Mouse (Mus musculus) gonadal fat pad, adult 2 months (tissue): ENCODE data around the gene Alox12. TPM values are rescaled to one million over a fixed set of nuclear protein-coding genes. Genes with fewer than 3 reads are reported as not detected.

Experiments used
- DNase-seq: peaks from one replicate; pipeline ENCODE4 v3.0.0-alpha.2; 2012; ENCODE audit warnings: low read depth
- polyA plus RNA-seq: library from polyadenylated mRNA; depleted of rRNA; stranded (reverse); fragments of >200 nt; gene quantifications from 2 replicates; pipeline ENCODE4 v1.2.3, GENCODE M21; 2012

The Alox12 gene
- polyA plus RNA-seq, 1 experiment: 26.5 TPM

DNA sequence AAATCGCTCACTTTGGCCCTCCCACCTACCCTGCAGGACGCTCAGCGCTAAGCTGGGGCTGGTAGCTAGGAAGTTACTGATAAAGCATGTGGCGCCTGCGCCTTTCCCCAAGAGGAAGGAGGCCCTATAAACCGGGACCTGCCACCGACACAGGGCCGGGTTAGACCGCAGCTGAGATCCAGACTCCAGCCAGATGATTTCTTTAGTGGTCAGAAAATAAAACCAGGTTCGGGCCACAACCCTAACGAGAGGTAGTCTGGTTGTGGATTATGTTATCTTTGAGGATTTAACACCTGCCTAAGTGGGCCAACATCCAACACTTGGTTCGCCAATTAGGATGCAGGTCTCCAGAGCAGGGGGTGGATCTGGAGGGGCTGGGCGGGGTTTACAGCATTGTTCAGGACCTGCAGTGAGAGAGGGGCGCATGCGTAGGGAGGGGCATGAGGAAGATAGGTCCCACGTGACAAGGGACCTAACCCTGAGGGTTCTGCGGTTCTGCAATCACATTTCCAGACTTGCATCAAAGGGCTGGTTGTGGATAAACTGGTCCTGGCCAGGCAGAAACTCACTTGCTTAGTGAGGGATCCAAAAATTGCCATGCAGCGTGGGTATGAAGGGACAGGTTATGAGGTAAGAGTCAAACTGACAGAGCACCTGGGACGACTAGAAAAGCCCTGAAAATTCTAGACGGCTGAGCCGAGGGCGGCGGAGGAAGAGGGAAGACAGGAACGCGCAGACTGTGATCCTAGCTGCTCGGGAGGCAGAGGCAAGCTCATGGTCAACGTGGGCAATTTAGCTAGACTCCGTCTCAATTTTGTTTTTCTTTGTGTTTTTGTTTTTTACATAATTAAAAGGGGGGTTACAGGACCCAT, 34.2 kb downstream of the Alox12 start, which contains the start of gene Slc16a13:
Slc16a13 (minus strand) TSS at position 334 of the 872 bp plus-strand sequence.
- peak; percentile 99 for DNase-seq

DNA sequence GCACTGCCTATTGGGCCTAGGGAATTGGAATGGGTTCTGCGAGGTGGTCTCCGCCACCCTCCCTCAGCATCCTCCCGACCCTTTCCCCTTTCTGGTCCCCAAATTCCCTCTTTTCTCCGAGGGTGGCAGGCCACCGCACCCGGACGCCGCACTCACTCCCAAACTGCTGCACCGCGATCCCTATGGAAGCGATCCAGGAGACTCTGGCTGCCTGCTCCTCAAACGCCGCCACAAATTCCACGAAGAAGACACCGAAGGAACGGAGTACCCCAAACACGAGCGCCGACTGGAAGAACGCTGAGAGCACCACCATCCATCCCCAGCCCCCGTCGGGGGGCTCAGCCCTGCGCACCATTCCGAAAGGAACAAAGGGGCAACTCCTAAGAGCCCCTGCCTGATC, 34.8 kb downstream of the Alox12 start:
- DNase-seq: no peak

- no peak for DNase-seq
These were observed 35.3 kb downstream of the Alox12 start for GRCm38 (mm10) chr11:70219873-70220272.

- no peak for DNase-seq
These were observed 36.2 kb downstream of the Alox12 start for GRCm38 (mm10) chr11:70218741-70219470.

GRCm38 (mm10) chr11:70218039-70218438, 37.1 kb downstream of the Alox12 start:
- DNase-seq: no peak

DNA sequence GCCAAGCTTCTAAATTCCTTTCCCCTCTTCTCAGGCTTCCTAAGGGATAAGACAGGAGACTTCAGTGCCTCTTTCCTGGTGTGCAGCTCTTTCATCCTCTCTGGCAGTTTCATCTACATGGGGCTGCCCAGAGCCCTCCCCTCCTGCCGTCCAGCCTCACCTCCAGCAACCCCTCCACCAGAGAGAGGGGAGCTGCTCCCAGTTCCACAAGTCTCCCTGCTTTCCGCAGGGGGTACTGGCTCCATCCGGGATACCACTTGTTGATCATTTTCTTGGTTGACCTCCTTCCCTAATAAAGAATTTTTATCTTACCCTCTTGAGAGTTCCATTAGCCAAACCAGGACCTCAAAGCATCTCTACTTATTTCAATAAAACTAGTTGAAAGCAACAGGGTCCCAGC, 39.0 kb downstream of the Alox12 start:
- no peak for DNase-seq

DNA sequence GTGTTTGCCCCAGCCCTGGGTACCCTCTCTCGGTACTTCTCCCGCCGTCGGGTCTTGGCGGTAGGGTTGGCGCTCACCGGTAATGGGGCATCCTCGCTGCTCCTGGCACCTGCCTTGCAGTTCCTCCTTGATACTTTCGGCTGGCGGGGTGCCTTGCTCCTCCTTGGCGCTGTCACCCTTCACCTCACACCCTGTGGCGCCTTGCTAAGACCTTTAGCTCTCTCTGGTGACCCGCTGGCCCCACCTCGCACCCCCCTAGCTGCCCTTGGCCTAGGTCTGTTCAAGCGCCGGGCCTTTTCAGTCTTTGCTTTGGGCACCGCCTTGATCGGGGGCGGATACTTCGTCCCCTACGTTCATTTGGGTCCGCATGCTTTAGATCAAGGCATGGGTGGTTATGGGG, 39.9 kb downstream of the Alox12 start:
- no peak for DNase-seq

DNA sequence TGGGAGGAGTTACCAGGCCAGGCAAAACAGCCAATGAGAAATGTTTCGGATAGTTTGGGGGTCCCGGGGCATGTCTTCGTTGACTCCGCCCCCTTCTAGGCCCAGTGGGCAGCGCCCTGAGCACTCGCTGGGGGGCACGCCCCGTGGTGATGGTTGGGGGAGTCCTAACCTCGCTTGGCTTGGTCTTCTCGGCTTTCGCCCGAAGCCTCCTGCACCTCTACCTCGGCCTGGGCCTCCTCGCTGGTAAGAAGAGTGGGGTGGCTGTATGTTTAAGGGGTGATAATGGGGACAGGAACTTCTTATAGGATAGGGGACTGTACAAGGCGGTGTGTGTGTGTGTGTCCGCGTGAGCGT, 40.3 kb downstream of the Alox12 start:
- DNase-seq: no peak

- no peak for DNase-seq
These were observed 40.8 kb downstream of the Alox12 start for GRCm38 (mm10) chr11:70214191-70214855.

GRCm38 (mm10) chr11:70213736-70214135, 41.4 kb downstream of the Alox12 start:
- no peak for DNase-seq

- DNase-seq: no peak
These were observed 42.3 kb downstream of the Alox12 start for GRCm38 (mm10) chr11:70212896-70213295.

DNA sequence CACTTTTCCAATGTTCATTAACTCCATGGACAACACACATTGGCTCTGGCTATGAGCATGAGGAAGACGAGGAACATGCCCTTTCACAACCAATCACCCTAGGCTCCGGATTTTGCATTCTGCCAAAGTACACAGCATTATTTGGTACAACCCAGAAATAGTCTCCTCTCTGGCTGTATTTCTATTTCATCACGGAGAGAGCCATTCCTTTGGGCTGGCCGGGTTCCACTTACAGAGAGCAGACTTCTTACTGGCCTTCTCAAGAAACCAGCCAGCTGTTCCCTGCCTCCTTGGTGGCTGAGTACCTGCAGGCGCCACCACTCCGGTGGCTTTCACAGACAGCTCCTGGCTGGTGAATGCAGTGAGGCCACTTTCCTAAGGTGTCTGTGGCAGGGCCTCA, 42.7 kb downstream of the Alox12 start, which contains the start of gene Slc16a11:
Slc16a11 (plus strand) TSS at position 330 of the 400 bp plus-strand sequence.
- DNase-seq: no peak

DNA sequence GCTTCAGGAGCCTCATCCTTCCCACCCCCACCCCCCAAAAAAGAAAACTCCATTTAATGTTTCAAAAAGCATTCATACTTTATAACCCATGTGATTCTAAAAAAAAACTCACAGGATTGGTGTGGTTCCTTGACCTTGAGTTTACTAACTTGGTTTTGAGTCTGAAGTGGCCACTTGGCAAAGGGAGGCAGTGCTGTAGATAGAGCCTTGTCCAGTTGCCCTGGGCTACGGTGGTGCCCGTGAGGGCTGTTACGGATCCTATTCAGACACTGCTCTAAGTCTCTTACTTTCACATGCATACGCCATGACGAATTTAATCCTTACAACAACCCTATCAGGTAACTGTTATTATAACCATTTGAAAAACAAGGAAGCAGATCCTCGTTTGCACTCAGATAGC, 43.2 kb downstream of the Alox12 start:
- DNase-seq: no peak

DNA sequence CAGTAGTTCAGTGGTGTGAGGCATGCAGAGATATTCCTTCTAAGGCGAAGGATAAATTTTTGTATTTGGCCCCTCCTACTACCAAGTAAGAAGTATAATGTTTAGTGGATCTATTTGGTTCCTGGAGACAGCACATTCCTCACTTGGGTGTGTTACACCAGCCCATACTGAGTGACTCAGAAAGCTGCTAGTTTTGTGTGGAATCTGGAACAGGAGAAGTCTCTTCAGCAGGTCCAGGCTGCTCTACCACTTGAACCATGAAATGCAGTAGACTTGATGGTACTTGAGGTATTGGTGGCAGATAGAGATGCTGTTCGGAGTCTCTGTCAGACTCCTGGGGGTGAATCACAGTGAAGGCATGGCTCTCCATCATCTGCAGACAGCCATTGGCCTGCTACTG, 44.5 kb downstream of the Alox12 start:
- no peak for DNase-seq

GRCm38 (mm10) chr11:70208778-70209388, 46.3 kb downstream of the Alox12 start:
- no peak for DNase-seq

DNA sequence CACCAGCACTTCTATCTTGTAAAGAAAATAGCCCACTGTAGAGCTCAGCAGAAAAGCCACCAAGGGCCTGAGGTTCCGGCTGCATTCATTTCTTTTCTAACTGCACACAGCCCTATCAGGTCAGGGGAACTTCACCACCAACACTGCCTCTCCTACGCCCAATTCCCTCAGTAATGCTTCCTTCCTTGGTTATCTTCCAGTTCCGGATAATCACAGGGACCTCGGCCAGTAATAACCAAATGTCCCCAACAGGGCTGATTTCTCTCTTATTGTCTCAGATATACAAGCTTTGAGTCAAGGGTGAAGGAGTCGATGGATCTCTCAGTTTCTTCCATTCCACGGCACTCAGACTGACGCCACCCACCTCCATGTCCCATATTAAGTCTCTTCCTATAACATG, 47.9 kb downstream of the Alox12 start:
- DNase-seq: no peak

DNA sequence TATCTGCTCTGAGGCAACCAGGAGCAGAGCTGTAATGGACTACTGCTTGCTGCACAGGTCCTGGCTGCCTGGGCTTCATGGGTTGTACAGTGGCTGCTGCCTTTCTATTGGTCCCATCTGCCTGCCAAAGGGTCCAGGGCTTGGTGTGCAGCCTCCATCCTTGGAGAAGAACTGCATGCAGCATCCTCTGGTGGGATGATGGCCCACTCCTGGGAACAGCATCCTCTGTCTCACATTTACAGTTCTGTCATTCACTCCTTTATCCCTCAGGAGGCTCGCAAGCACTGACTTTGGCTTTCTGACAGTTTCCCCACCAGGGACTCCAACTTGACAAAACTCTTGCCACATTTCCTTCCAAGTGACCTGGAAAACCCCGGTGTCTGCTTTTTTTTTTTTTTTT, 48.4 kb downstream of the Alox12 start:
- no peak for DNase-seq

- no peak for DNase-seq
These were observed 53.5 kb downstream of the Alox12 start for GRCm38 (mm10) chr11:70201691-70202090.

DNA sequence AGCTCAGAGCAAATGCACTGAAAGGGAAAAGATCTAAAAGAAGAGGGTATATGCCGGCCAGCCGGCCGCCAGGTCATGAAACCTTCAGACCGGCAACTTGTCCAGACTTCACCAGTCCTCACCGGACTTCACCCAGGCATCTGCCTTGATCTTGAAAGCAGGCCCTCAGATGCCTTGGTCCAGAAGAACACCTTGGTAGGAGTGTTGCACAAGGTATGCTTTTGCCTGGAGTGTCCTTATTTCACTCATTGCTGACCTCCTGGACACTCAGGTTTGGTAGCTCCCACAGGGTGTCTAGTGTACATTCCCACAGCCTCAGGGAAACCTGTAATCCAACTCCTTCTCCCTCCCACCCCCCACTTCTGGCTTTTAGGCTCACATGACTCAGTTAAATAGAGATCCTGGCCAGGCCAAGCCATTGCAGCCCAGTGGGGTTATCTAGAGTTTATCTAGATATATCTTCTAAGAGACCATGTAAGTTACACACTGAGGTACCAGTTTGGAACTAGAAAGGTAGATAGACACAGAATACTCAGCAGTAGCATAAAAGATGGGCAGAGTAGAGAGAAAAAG, 55.0 kb downstream of the Alox12 start:
- DNase-seq: no peak

DNA sequence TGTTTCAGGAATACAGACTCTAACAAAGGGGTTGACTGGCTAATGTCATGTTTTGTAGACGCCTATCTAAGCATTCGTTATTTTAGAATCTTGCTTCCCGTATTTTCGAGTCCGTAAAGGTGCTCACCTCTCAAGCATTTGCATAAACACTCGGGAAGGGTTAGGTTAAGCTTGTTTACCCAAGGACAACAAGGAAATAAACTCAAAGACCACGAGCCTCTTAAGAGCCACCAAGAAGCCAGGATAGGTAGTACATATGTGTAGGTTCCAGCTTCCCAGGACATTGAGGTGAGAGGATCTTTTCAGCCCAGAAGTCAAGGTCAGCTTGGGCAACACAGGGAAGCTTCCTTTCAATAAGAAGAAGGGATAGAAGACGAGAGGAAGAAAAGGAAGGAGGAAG, 56.0 kb downstream of the Alox12 start:
- DNase-seq: no peak

GRCm38 (mm10) chr11:70198332-70198731, 56.8 kb downstream of the Alox12 start:
- DNase-seq: no peak
